Mouse (Mus musculus): ENCODE results near the gene Emilin2. TPM values are rescaled to one million over a fixed set of nuclear protein-coding genes. Genes with fewer than 3 reads are reported as not detected.

The Emilin2 gene
- polyA plus RNA-seq, 1 experiment from 2014 or later, result 1.4 TPM

- 100% methylated on average over 1 of the region's 1 CpGs for WGBS
- H3K4me1 ChIP-seq (replicated peaks; ENCODE audit: control insufficient read depth, insufficient read depth, low read length), result no peaks in the 10 kb centered on the region
- no peak for ATAC-seq
- no peaks in the 10 kb centered on the region for H3K27me3 ChIP-seq (replicated peaks; ENCODE audit: control insufficient read depth, insufficient read depth, low read length)
- H3K9ac ChIP-seq (replicated peaks; ENCODE audit: low read depth, low read length), result no peak overlapping the region
- H3K4me3 ChIP-seq (replicated peaks; ENCODE audit: low read length), result no peak overlapping the region
- H3K4me2 ChIP-seq (ENCODE audit: low read length), result no peak overlapping the region
- no peak overlapping the region for H3K27ac ChIP-seq (ENCODE audit: low read length)
- no peaks in the 10 kb centered on the region for H3K36me3 ChIP-seq (ENCODE audit: control insufficient read depth, insufficient read depth)
- no peaks in the 10 kb centered on the region for H3K9me3 ChIP-seq (ENCODE audit: control insufficient read depth, low read length)
These were observed 103.4 kb downstream of the Emilin2 start for GRCm38 (mm10) chr17:71208376-71208775.

- no peaks in the 10 kb centered on the region for H3K36me3 ChIP-seq (ENCODE audit: control insufficient read depth, insufficient read depth)
- H3K27me3 ChIP-seq (replicated peaks; ENCODE audit: control insufficient read depth, insufficient read depth, low read length), result no peaks in the 10 kb centered on the region
- H3K9me3 ChIP-seq (ENCODE audit: control insufficient read depth, low read length), result no peaks in the 10 kb centered on the region
- H3K9ac ChIP-seq (replicated peaks; ENCODE audit: low read depth, low read length), result no peak overlapping the region
- no peak overlapping the region for H3K27ac ChIP-seq (ENCODE audit: low read length)
- 99% methylated on average over 3 of the region's 3 CpGs for WGBS
- H3K4me1 ChIP-seq (replicated peaks; ENCODE audit: control insufficient read depth, insufficient read depth, low read length), result no peaks in the 10 kb centered on the region
- no peak for ATAC-seq
- H3K4me2 ChIP-seq (ENCODE audit: low read length), result no peak overlapping the region
- no peak overlapping the region for H3K4me3 ChIP-seq (replicated peaks; ENCODE audit: low read length)
These were observed 104.5 kb downstream of the Emilin2 start for GRCm38 (mm10) chr17:71207268-71207667.

GRCm38 (mm10) chr17:71206136-71206893 is 105.5 kb downstream of the Emilin2 start:
- no peak overlapping the region for H3K4me2 ChIP-seq (ENCODE audit: low read length)
- no peak for ATAC-seq
- H3K36me3 ChIP-seq (ENCODE audit: control insufficient read depth, insufficient read depth), result no peaks in the 10 kb centered on the region
- H3K9ac ChIP-seq (replicated peaks; ENCODE audit: low read depth, low read length), result no peak overlapping the region
- H3K9me3 ChIP-seq (ENCODE audit: control insufficient read depth, low read length), result no peaks in the 10 kb centered on the region
- 85% methylated on average over 12 of the region's 12 CpGs for WGBS
- H3K4me3 ChIP-seq (replicated peaks; ENCODE audit: low read length), result no peak overlapping the region
- no peaks in the 10 kb centered on the region for H3K4me1 ChIP-seq (replicated peaks; ENCODE audit: control insufficient read depth, insufficient read depth, low read length)
- no peaks in the 10 kb centered on the region for H3K27me3 ChIP-seq (replicated peaks; ENCODE audit: control insufficient read depth, insufficient read depth, low read length)
- no peak overlapping the region for H3K27ac ChIP-seq (ENCODE audit: low read length)

- ATAC-seq, result no peak
- H3K27me3 ChIP-seq (replicated peaks; ENCODE audit: control insufficient read depth, insufficient read depth, low read length), result no peaks in the 10 kb centered on the region
These were observed 107.0 kb downstream of the Emilin2 start for GRCm38 (mm10) chr17:71204809-71205091.

GRCm38 (mm10) chr17:71203998-71204808 is 107.6 kb downstream of the Emilin2 start:
- Histone ChIP-seq H3K9me3 (ENCODE audit: control insufficient read depth, low read length) (no peaks in the 10 kb centered on the region), H3K36me3 (ENCODE audit: control insufficient read depth, insufficient read depth) (no peaks in the 10 kb centered on the region), H3K4me3 (replicated peaks; ENCODE audit: low read length) (no peak overlapping the region), H3K4me2 (ENCODE audit: low read length) (no peak overlapping the region), H3K27ac (ENCODE audit: low read length) (no peak overlapping the region), H3K9ac (replicated peaks; ENCODE audit: low read depth, low read length) (no peak overlapping the region), H3K27me3 (replicated peaks; ENCODE audit: control insufficient read depth, insufficient read depth, low read length) (no peaks in the 10 kb centered on the region), H3K4me1 (replicated peaks; ENCODE audit: control insufficient read depth, insufficient read depth, low read length) (no peaks in the 10 kb centered on the region)
- ATAC-seq, result no peak
- 93% methylated on average over 9 of the region's 9 CpGs for WGBS

More at GRCm38 (mm10) chr17:71204809-71205091, 107.0 kb downstream of the Emilin2 start:
- H3K4me2 ChIP-seq (ENCODE audit: low read length), result no peak overlapping the region
- H3K36me3 ChIP-seq (ENCODE audit: control insufficient read depth, insufficient read depth), result no peaks in the 10 kb centered on the region
- H3K9ac ChIP-seq (replicated peaks; ENCODE audit: low read depth, low read length), result no peak overlapping the region
- no peak overlapping the region for H3K27ac ChIP-seq (ENCODE audit: low read length)
- 90% methylated on average over 6 of the region's 6 CpGs for WGBS
- no peak overlapping the region for H3K4me3 ChIP-seq (replicated peaks; ENCODE audit: low read length)
- H3K9me3 ChIP-seq (ENCODE audit: control insufficient read depth, low read length), result no peaks in the 10 kb centered on the region
- no peaks in the 10 kb centered on the region for H3K4me1 ChIP-seq (replicated peaks; ENCODE audit: control insufficient read depth, insufficient read depth, low read length)

Other genes starting within 250 kb of the Emilin2 start
- gene Lpin2, start 129.4 kb downstream of the Emilin2 start, polyA plus RNA-seq (2015; fragmentation: Nextera tagmentation; extraction: Ambion mirVana), result 35.6 and 40.1 TPM in 2 replicates
- gene Gm4707, start 147.9 kb upstream of the Emilin2 start, polyA plus RNA-seq (2015; fragmentation: Nextera tagmentation; extraction: Ambion mirVana), result 1.8 and 3.5 TPM in 2 replicates
- 53.4 and 54.1 TPM in 2 replicates for gene Smchd1, start 163.4 kb upstream of the Emilin2 start, polyA plus RNA-seq (2015; fragmentation: Nextera tagmentation; extraction: Ambion mirVana)
- gene Ndc80, start 214.9 kb upstream of the Emilin2 start, polyA plus RNA-seq (2015; fragmentation: Nextera tagmentation; extraction: Ambion mirVana), result 17.7 and 21.1 TPM in 2 replicates
- gene Spdya, start 240.1 kb upstream of the Emilin2 start, polyA plus RNA-seq (2015; fragmentation: Nextera tagmentation; extraction: Ambion mirVana), result 0.78 and 1.6 TPM in 2 replicates

All from forebrain, embryonic 16.5 days (tissue).